Mouse (Mus musculus) spleen, adult 2 months (tissue): ENCODE data around the gene Mcat.

ENCODE experiments used
- CTCF ChIP-seq: fragments of 200-500 bp; IDR thresholded peaks from 2 replicates; pipeline ENCODE4 v1.5.1; 2011; ENCODE audit warnings: mild to moderate bottlenecking, inconsistent platforms; ENCODE audit not compliant: insufficient read depth, insufficient read length, insufficient replicate concordance; ENCODE audit errors: extremely low read depth
- POLR2A ChIP-seq: fragments of 200-500 bp; IDR thresholded peaks from 2 replicates; pipeline ENCODE4 v1.6.1; 2011; ENCODE audit warnings: low read depth, low read length, inconsistent platforms

DNA sequence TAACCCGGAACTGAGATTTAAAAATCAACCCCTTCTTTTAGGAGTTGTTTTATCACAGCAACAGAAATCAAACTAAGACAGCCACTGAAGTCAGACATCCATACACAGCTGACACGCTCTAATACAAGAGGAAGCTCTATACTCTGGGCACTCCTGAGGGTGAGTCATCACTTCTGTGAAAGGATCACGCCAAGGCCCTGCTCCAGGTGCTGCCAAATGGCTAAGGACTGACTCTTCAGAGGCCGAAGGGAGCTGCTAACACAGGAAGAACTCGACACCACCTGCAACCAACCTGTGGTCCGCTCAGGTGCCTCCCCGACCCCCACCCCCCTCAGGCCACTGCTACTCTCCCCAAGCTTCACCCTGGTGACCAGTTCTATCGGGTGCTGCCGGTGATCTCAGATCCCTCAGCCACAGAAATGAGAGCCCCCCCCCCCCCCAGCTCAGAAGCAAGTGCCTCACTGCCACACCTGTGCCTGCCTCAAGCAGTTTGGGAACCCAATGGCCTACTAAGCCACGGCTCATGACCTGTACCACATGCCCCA is 64.3 kb downstream of the Mcat start:
- TF ChIP-seq POLR2A: no peak
- TF ChIP-seq CTCF: no peak
